Mouse (Mus musculus): ENCODE data around the gene Igfbp7. TPM values are rescaled to one million over a fixed set of nuclear protein-coding genes. Genes with fewer than 3 reads are reported as not detected.

Igfbp7 gene
- 0.45 TPM for polyA plus RNA-seq (2017; shearing (Covaris generic))

DNA sequence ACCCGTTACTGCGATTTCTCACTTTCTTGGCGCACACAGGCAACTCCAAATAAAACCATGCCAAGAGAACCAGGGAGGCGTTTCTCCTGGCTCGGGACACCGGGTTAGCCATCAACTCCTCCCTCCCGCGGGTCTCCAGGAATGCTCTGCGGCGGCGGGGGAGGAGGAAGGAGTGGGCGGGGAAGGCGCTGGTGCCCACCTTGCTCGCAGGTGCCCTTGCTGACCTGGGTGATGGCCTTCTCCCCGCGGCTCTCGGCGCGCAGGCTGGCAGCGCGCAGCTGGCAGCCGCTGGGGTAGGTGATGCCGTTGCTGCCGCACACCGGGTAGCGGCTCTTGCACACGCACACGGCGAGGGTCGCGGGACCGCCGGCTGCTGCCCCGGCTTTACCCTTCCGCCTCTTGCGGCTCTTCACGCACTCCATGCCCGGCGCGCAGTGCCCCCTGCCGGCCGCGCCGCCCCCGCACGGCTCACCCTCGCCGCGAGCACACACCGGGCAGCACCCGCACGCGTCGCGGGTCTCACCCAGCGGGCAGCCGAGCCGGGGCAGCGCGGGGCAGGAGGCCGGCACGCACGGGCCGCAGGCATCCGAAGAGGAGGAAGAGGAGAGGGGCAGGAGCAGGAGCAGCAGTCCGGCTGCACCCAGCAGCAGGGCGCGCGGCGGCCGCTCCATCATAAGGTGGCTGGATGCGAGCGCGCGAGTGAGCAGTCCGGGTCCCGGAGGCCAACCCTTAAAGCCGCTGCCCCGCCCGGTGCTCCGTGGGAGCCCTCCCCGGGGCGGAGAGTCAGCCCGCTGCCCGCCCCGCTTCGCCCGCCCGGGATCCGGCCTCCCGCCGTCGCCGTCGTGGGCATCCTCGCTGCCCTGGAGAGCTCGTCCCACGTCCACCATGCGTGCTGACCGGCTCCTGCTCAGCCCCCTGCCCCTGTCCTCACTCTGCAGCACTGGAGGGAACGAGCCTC, at the start of gene Igfbp7:
Igfbp7 (minus strand) TSS at position 701 of the 958 bp plus-strand sequence.

DNA sequence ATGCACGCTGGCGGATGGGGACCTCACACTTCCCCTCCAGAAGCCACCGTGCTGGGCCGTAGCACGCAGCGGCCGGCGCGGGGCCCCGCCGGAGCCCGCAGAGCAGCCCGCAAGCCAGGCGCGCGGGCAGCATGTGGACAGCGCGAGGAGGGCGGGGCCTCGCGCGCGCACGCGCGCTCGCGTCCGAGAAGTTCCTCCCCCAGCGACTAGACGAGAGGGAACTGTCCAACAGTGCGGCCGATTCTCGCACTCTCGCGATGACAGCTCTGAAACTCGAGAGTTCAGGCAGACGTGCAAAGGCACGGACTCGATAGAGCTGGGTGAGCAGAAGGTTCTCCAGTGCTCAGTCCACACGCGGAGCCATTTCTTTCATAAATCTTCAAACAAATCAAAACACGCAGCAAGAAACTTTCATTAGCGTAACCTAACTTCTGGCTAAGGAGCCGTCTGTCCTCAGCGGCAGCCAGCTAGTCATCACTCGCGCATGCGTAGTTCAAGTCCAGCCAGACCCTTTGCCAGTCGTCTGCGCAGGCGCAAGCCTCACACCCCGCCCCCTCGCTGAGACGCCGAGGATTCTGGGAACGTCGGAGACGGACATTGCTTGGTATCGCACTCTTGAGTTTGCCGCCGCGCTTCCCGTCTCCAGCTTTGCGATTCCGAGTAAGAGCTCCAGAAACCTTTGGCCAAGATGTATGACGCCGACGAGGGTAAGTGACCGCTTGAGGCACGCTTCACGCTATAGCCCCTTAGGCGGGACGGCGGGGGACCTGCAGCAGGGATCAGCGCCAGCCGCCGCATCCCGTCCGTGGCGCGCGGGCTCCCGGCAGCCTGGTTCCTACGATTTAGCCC, 97.7 kb downstream of the Igfbp7 start, which contains the start of the genes Noa1 and Polr2b:
Noa1 (minus strand) TSS at position 161 of the 849 bp plus-strand sequence.
Polr2b (plus strand) TSS at position 224 of the 849 bp plus-strand sequence.

Other genes with a start within 250 kb of the Igfbp7 start
- not detected for gene Spink2, start 196.6 kb downstream of the Igfbp7 start, polyA plus RNA-seq (2017; shearing (Covaris generic))
- 17.6 TPM for gene Rest, start 142.6 kb downstream of the Igfbp7 start, polyA plus RNA-seq (2017; shearing (Covaris generic))
- gene Noa1, start 98.0 kb downstream of the Igfbp7 start, polyA plus RNA-seq (2017; shearing (Covaris generic)) = 9.1 TPM
- 90.6 TPM for gene Polr2b, start 97.9 kb downstream of the Igfbp7 start, polyA plus RNA-seq (2017; shearing (Covaris generic))

All from inflammation-experienced regulatory T-cells, adult 16 weeks (primary cell).